Mouse (Mus musculus): ENCODE data around the gene Agbl1. TPM values are rescaled to one million over a fixed set of nuclear protein-coding genes. Genes with fewer than 3 reads are reported as not detected.

Gene Agbl1
- polyA plus RNA-seq, 1 experiment from 2014 or later: not detected

GRCm38 (mm10) chr7:76392296-76392940 lies 162.7 kb downstream of the Agbl1 start:
- Histone ChIP-seq H3K9ac (no peak overlapping the region), H3K27me3 (ENCODE audit: insufficient read depth, low read length) (no peaks in the 10 kb centered on the region), H3K4me3 (ENCODE audit: low read depth, low read length) (no peak overlapping the region), H3K9me3 (ENCODE audit: low read depth, low read length) (no peaks in the 10 kb centered on the region), H3K27ac (ENCODE audit: low read depth) (no peak overlapping the region), H3K4me1 (ENCODE audit: insufficient read depth) (no peaks in the 10 kb centered on the region), H3K36me3 (ENCODE audit: insufficient read depth) (no peaks in the 10 kb centered on the region), H3K4me2 (peak overlapping the region; percentile 60)
- TF ChIP-seq CTCF (IDR thresholded peaks at IDR 0.05; ENCODE audit: low read depth): no peak
- ATAC-seq (ENCODE audit: insufficient read depth) (peak; percentile 63), DNase-seq (peak; percentile 45)
- WGBS: 7% methylated on average over 15 of the region's 15 CpGs

GRCm38 (mm10) chr7:76392941-76393817 lies 163.5 kb downstream of the Agbl1 start:
- ATAC-seq (ENCODE audit: insufficient read depth) (peak; percentile 90), DNase-seq (peak; percentile 89)
- Histone ChIP-seq H3K9me3 (ENCODE audit: low read depth, low read length) (no peaks in the 10 kb centered on the region), H3K4me2 (peak overlapping the region; percentile 60), H3K4me1 (ENCODE audit: insufficient read depth) (no peaks in the 10 kb centered on the region), H3K4me3 (ENCODE audit: low read depth, low read length) (peak overlapping the region; percentile 23), H3K36me3 (ENCODE audit: insufficient read depth) (no peaks in the 10 kb centered on the region), H3K27me3 (ENCODE audit: insufficient read depth, low read length) (no peaks in the 10 kb centered on the region), H3K9ac (no peak overlapping the region), H3K27ac (ENCODE audit: low read depth) (no peak overlapping the region)
- WGBS: 12% methylated on average over 15 of the region's 15 CpGs
- TF ChIP-seq CTCF (IDR thresholded peaks at IDR 0.05; ENCODE audit: low read depth): peak; percentile 86

GRCm38 (mm10) chr7:76407930-76408557 lies 178.4 kb downstream of the Agbl1 start:
- DNase-seq: no peak
- Histone ChIP-seq H3K9ac (no peak overlapping the region), H3K27me3 (ENCODE audit: insufficient read depth, low read length) (no peaks in the 10 kb centered on the region), H3K27ac (ENCODE audit: low read depth) (no peak overlapping the region), H3K4me1 (ENCODE audit: insufficient read depth) (peaks cover 9% of the 10 kb centered on the region; the same call in 1 of the 2 replicates), H3K36me3 (ENCODE audit: insufficient read depth) (no peaks in the 10 kb centered on the region), H3K4me3 (ENCODE audit: low read depth, low read length) (no peak overlapping the region), H3K9me3 (ENCODE audit: low read depth, low read length) (no peaks in the 10 kb centered on the region), H3K4me2 (no peak overlapping the region)
- TF ChIP-seq CTCF (IDR thresholded peaks at IDR 0.05; ENCODE audit: low read depth): no peak
- no peak for ATAC-seq (ENCODE audit: insufficient read depth)
- 64% methylated on average over 4 of the region's 4 CpGs for WGBS

- TF ChIP-seq CTCF (IDR thresholded peaks at IDR 0.05; ENCODE audit: low read depth): no peak
- no peak overlapping the region for H3K9ac ChIP-seq
- WGBS: 84% methylated on average over 10 of the region's 10 CpGs
- no peaks in the 10 kb centered on the region for H3K27me3 ChIP-seq (ENCODE audit: insufficient read depth, low read length)
- no peak overlapping the region for H3K4me2 ChIP-seq
- no peaks in the 10 kb centered on the region for H3K9me3 ChIP-seq (ENCODE audit: low read depth, low read length)
- no peak for ATAC-seq (ENCODE audit: insufficient read depth)
- H3K27ac ChIP-seq (ENCODE audit: low read depth): no peak overlapping the region
- peaks cover 9% of the 10 kb centered on the region; the same call in 1 of the 2 replicates for H3K4me1 ChIP-seq (ENCODE audit: insufficient read depth)
- H3K36me3 ChIP-seq (ENCODE audit: insufficient read depth): no peaks in the 10 kb centered on the region
- DNase-seq: no peak
- no peak overlapping the region for H3K4me3 ChIP-seq (ENCODE audit: low read depth, low read length)
Observed at GRCm38 (mm10) chr7:76409020-76409419, 179.3 kb downstream of the Agbl1 start.

- Histone ChIP-seq H3K9ac (no peak overlapping the region), H3K36me3 (ENCODE audit: insufficient read depth) (no peaks in the 10 kb centered on the region), H3K27me3 (ENCODE audit: insufficient read depth, low read length) (no peaks in the 10 kb centered on the region), H3K4me3 (ENCODE audit: low read depth, low read length) (no peak overlapping the region), H3K27ac (ENCODE audit: low read depth) (no peak overlapping the region), H3K9me3 (ENCODE audit: low read depth, low read length) (no peaks in the 10 kb centered on the region), H3K4me1 (ENCODE audit: insufficient read depth) (peaks cover 9% of the 10 kb centered on the region; the same call in 1 of the 2 replicates), H3K4me2 (no peak overlapping the region)
- TF ChIP-seq CTCF (IDR thresholded peaks at IDR 0.05; ENCODE audit: low read depth): no peak
- 48% methylated on average over 9 of the region's 9 CpGs for WGBS
- ATAC-seq (ENCODE audit: insufficient read depth): no peak
- no peak for DNase-seq
Observed at GRCm38 (mm10) chr7:76410403-76411180, 180.9 kb downstream of the Agbl1 start.

- no peak for DNase-seq
- Histone ChIP-seq H3K36me3 (ENCODE audit: insufficient read depth) (no peaks in the 10 kb centered on the region), H3K27ac (ENCODE audit: low read depth) (no peak overlapping the region), H3K4me1 (ENCODE audit: insufficient read depth) (peaks cover 9% of the 10 kb centered on the region; the same call in 1 of the 2 replicates), H3K4me3 (ENCODE audit: low read depth, low read length) (no peak overlapping the region), H3K9ac (no peak overlapping the region), H3K4me2 (no peak overlapping the region), H3K9me3 (ENCODE audit: low read depth, low read length) (no peaks in the 10 kb centered on the region), H3K27me3 (ENCODE audit: insufficient read depth, low read length) (no peaks in the 10 kb centered on the region)
- WGBS: 66% methylated on average over 4 of the region's 4 CpGs
- ATAC-seq (ENCODE audit: insufficient read depth): no peak
- no peak for TF ChIP-seq CTCF (IDR thresholded peaks at IDR 0.05; ENCODE audit: low read depth)
Observed at GRCm38 (mm10) chr7:76411933-76412587, 182.4 kb downstream of the Agbl1 start.
